Mouse (Mus musculus): ENCODE data around the gene Mtfmt. TPM values are rescaled to one million over a fixed set of nuclear protein-coding genes. Genes with fewer than 3 reads are reported as not detected.
A peak's percentile ranks its signal among the peaks of the same experiment; 100 is the strongest.

Gene Mtfmt
- total RNA-seq, 2 experiments from 2014 or later, result 9.5 to 10.3 TPM

- DNase-seq (ENCODE audit: low spot score in 2 of 2), result no peak
These were observed 11.2 kb upstream of the Mtfmt start for GRCm38 (mm10) chr9:65424393-65424792.

GRCm38 (mm10) chr9:65427511-65427910 is 8.1 kb upstream of the Mtfmt start:
- DNase-seq (ENCODE audit: low spot score in 2 of 2), result no peak

GRCm38 (mm10) chr9:65428003-65428402 is 7.6 kb upstream of the Mtfmt start:
- no peak for DNase-seq (ENCODE audit: low spot score in 2 of 2)

GRCm38 (mm10) chr9:65430401-65430800 is 5.2 kb upstream of the Mtfmt start:
- no peak for DNase-seq (ENCODE audit: low spot score in 2 of 2)

GRCm38 (mm10) chr9:65430921-65431320 is 4.7 kb upstream of the Mtfmt start:
- DNase-seq (ENCODE audit: low spot score in 2 of 2), result no peak

- DNase-seq (ENCODE audit: low spot score in 2 of 2), result peak; percentile 67 to 79
These were observed 3.3 kb upstream of the Mtfmt start for GRCm38 (mm10) chr9:65432236-65432635.

- DNase-seq (ENCODE audit: low spot score in 2 of 2), result peak in 1 of 2 experiments; percentile 44
These were observed 1.4 kb upstream of the Mtfmt start for GRCm38 (mm10) chr9:65434140-65434539.

- no peak for DNase-seq (ENCODE audit: low spot score in 2 of 2)
These were observed 371 bp upstream of the Mtfmt start for GRCm38 (mm10) chr9:65435211-65435610.

GRCm38 (mm10) chr9:65444692-65445091 is 9.1 kb downstream of the Mtfmt start:
- no peak for DNase-seq (ENCODE audit: low spot score in 2 of 2)

GRCm38 (mm10) chr9:65447951-65448350 is 12.4 kb downstream of the Mtfmt start:
- no peak for DNase-seq (ENCODE audit: low spot score in 2 of 2)

- DNase-seq (ENCODE audit: low spot score in 2 of 2), result peak in 1 of 2 experiments; percentile 25
These were observed 23.4 kb downstream of the Mtfmt start for GRCm38 (mm10) chr9:65458975-65459374.

- no peak for DNase-seq (ENCODE audit: low spot score in 2 of 2)
These were observed 24.6 kb downstream of the Mtfmt start for GRCm38 (mm10) chr9:65460198-65460597.

- peak; percentile 95 to 96 for DNase-seq (ENCODE audit: low spot score in 2 of 2)
These were observed 25.3 kb downstream of the Mtfmt start, which contains the start of gene Spg21 for GRCm38 (mm10) chr9:65460732-65461442. Spg21 (plus strand) TSS chr9:65460947.

GRCm38 (mm10) chr9:65462544-65462943 is 27.0 kb downstream of the Mtfmt start:
- no peak for DNase-seq (ENCODE audit: low spot score in 2 of 2)

- DNase-seq (ENCODE audit: low spot score in 2 of 2), result peak in 1 of 2 experiments; percentile 24
These were observed 28.6 kb downstream of the Mtfmt start for GRCm38 (mm10) chr9:65464161-65464560.

- DNase-seq (ENCODE audit: low spot score in 2 of 2), result no peak
These were observed 29.7 kb downstream of the Mtfmt start for GRCm38 (mm10) chr9:65465241-65465640.

- no peak for DNase-seq (ENCODE audit: low spot score in 2 of 2)
These were observed 32.1 kb downstream of the Mtfmt start for GRCm38 (mm10) chr9:65467686-65468085.

GRCm38 (mm10) chr9:65472769-65473168 is 37.2 kb downstream of the Mtfmt start:
- DNase-seq (ENCODE audit: low spot score in 2 of 2), result no peak

- no peak for DNase-seq (ENCODE audit: low spot score in 2 of 2)
These were observed 43.6 kb downstream of the Mtfmt start for GRCm38 (mm10) chr9:65479158-65479557.

- DNase-seq (ENCODE audit: low spot score in 2 of 2), result no peak
These were observed 44.5 kb downstream of the Mtfmt start for GRCm38 (mm10) chr9:65480071-65480470.

- DNase-seq (ENCODE audit: low spot score in 2 of 2), result no peak
These were observed 55.9 kb downstream of the Mtfmt start for GRCm38 (mm10) chr9:65491476-65491875.

GRCm38 (mm10) chr9:65492351-65492750 is 56.8 kb downstream of the Mtfmt start:
- DNase-seq (ENCODE audit: low spot score in 2 of 2), result no peak

GRCm38 (mm10) chr9:65492851-65493250 is 57.3 kb downstream of the Mtfmt start:
- no peak for DNase-seq (ENCODE audit: low spot score in 2 of 2)

Data from gastrocnemius, postnatal 4 days (tissue).